Mouse (Mus musculus) layer of hippocampus, postnatal 10 days (tissue): ENCODE measurements around the gene Parp6. TPM values are rescaled to one million over a fixed set of nuclear protein-coding genes. Genes with fewer than 3 reads are reported as not detected.
A peak's percentile ranks its signal among the peaks of the same experiment; 100 is the strongest.

Experiments used
- DNase-seq, 2 experiments: peaks; one replicate each; pipeline ENCODE4 v3.0.0; 2021; ENCODE audit warnings: low spot score in 2 of 2
- total RNA-seq, 2 experiments: library from RNA; stranded (reverse); gene quantifications; 2 replicates each; pipeline ENCODE4 v1.2.3; 2021

Gene Parp6
- total RNA-seq, 2 experiments from 2014 or later, result 177 to 180 TPM

DNA sequence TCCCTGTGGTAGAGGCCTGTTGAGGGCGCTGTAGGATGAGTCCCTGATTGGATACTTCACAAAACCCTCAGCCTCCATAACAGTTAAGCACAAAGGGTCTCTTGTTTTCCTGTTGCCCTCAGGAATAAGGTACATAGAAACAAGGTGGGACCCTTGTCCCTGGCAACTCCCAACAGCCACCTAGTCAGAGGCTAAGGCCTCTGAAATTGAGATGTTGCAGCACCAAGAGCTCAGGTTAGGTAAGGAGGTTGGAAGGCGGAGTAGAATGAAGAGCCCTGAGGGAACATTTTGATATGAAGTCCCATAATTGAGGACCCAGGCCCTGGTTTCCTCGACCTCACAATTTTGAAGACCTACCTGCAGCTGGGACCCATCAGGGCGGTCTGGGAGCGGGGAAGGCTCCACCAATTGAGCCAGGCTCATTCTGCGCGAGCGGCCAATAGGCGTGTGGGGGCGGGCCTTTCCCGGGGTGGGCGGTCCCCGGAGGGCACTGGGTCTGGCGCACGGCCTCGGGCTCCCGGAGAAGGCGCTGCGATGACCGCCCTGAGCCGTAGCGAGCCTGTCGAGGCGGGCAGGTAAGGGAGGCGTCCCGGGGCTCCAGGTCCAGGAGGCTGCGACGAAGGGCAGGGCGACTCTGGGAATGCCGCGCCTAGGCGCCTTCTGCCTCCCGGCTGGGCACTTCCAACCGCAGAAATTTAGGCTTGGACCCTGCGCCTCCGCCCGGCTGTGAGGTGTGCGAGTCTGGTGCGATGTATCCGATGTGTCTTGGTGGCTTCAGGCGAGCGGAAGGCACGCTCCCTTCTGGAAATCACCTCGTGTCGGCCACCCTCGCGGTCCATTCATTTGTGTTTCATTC, 62.8 kb downstream of the Parp6 start, which contains the start of gene Gramd2:
Gramd2 (plus strand) TSS at position 467 of the 856 bp plus-strand sequence.
- peak; percentile 75 to 82 for DNase-seq

DNA sequence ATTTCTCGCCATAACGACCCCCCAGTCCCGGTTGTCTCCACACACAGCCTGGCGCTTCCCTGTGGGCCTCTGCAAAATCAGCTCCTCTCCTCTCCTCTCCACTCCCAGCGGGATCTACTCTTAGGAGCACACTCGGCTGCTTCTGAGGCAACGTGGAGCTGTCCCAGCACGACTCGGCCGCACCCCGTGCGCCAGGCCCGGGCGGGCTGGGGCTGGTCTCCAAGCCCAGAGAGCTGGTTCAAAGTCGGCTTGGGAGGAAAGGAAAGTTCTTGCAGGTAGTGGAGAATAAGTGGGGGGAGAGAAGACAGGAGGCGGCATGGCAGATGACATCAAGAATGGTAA, 63.4 kb downstream of the Parp6 start:
- no peak for DNase-seq

DNA sequence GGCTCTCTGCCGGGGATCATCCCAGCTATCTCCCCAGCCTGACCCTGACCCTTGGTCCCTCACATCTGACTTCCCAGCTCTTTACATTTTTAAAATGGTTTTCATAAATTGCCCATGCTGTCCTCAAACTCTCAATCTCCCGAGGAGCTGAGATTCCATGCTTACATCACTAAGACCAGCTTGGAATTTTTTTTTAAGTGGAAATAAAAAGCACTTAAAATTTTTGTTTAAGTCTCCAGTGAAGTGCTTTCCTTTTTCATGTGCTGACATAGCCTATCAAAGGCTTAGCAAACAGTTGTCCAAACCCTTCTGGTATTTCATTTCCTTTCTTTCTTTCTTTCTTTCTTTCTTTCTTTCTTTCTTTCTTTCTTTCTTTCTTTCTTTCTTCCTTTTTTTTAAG, 66.9 kb downstream of the Parp6 start:
- no peak for DNase-seq

DNA sequence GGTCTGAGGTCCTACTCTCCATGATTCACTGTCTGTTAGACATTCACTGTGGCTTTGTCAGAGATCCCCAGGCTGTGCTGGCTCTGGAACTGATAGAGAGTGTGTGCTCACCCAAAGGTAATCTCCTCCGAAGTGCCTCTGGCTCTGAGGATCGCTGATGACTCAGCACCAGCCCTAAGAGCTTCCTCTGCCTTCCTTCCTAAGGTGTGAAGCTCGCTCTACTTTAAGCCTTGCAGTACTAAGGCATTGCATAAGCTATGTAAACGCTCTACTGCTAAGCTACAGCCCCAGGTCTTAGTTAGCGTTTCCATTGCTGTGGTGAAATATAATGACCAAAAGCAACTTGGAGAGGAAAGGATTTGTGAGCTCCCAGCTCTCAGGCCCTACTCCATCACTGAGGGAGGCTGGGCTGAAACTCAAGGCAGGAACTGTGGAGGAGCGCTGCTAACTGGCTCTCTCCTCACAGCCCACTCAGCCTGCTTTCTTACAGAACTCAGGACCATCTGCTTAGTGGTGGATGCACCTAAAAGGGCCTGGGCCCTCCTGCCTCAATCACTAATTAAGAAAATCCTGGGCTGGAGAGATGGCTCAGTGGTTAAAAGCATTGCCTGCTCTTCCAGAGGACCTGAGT, 70.4 kb downstream of the Parp6 start:
- DNase-seq, result no peak

DNA sequence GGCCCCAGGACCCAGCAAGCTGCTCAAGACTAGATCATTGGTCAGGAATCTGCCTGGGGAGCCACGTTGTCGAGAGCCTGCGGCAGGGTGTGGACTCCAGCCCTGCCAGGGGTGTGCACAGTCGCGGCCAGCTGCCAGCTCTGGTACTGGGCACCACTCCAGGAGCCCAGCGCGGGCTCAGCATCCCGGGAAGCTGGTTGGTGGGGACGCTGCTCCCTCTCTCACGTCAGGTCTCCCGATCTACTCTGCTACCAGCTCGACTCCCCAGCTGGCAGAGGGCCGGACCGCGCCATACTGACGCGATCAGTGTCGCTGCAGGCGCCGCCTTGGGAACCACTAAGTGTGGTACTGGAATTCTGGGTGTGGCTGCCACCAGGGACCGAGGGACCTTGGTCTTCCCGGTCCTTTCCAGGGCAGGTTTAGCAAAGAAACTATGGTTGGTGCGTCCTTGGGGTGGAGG, 74.6 kb downstream of the Parp6 start:
- DNase-seq, result peak; percentile 88 to 90

DNA sequence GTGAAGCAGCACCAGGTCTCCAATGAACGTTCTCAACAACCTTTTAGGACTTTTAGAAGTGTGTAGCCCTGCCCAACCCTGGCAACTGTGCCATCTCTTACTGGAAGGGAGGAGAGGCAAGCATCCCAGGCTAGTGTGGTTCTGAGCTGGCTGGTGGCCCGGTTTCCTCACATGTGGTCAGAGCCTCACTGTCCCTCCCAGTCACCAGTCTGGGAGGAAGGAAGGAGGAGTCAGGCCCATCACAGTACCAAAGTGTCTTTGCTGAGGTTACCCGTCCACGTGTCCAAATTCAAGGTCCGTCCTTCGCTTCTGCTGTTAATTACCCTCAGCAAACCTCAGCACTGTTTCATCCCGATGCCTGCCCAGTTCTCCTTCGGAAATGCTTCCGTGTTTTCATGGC, 75.1 kb downstream of the Parp6 start:
- peak; percentile 64 to 71 for DNase-seq

DNA sequence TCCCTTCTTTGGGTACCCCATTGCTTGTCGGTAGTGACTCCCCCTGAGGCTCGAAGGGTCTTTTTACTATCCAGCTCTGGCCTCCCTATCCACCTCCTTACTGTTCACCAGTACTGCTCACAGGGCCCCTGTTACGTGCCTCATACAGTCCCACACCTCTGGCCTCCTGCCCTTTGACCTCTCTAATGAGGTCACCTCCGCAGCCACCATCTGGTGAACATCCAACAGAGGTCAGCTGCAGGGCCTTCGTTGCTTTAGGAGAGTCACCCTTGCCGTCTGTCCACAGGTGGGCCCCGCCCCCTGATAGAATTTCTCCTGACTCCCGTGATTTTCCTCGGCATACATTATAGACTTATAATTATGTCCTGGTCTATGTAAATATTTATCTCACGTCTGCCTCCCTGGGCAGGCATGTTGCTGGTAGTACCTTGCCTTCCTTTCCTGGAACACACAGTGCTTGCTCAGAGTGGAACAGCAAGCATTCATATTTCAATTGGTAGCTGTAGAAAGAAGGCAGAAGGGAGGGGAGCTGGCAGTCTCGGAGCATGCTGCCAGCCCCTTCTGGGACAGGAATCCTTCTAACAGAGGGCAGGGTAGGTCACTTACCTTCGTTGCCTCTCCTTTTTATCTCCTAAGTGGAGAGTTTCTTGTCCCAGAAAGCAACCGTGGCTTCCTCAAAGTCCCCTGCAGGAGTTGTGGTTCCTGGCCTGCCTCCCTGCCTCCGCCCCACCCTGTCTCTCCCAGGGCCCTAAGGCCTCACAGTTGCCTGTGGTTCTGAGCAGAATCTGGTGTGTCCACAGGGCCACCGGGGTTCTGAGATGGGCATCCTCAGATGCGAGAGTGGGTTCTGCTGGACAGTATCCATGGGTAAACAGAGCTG, 77.7 kb downstream of the Parp6 start:
- DNase-seq, result no peak

DNA sequence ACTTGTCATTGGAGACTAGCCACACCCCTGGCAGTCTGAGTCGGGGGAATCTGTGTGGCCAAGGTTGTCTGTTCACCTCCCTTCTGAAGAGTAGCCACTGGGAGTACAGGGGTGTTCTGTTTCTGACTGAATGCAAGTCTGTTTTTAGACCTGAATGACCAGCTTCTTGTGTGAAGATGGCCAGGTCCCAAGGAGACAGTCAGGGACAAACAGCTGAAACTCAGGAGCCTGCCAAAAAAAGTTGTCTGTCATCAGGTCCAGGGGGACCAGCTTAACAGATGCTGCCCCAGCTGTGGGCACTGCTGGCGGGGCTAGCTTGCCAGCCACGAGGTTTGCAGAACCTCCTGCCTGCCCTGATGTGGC, 78.3 kb downstream of the Parp6 start:
- DNase-seq, result no peak

DNA sequence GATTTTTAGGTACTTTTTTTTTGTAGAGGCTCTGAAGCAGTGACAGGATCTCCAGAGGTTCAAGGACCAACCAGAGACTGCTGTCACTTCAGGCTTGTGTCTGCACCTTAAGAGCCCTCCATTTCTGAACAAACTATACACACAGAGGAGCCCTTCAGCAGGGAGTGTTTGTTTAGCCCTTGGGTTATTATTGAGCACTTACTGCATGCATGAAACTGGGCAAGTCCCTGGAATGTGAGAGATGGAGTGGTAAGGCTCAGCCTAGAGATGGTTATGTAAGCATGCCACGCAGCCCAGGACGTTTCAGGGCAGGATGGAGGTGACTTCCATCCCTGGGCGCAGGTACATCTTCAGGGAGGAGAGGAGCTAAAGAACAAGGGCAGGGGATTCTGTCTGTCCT, 79.3 kb downstream of the Parp6 start:
- DNase-seq, result no peak

Other genes starting within 250 kb of the Parp6 start
- gene Arih1, start 130.7 kb upstream of the Parp6 start, total RNA-seq, result 100 to 1,000 TPM in 1 of 2 experiments, 10 to 100 TPM in 1; 95.9 to 110 TPM
- gene Hexa, start 77.7 kb upstream of the Parp6 start, total RNA-seq, result 10 to 100 TPM; 30.4 to 34.8 TPM
- gene Tmem202, start 77.4 kb upstream of the Parp6 start, total RNA-seq, result 1 to 10 TPM; 1.6 to 1.7 TPM
- gene Celf6, start 39.4 kb upstream of the Parp6 start, total RNA-seq, result 10 to 100 TPM; 36.2 to 36.4 TPM
- 100 to 1,000 TPM; 761 to 808 TPM for gene Pkm, start 39.1 kb downstream of the Parp6 start, total RNA-seq
- 10 to 100 TPM; 12.8 to 14.7 TPM for gene Gramd2, start 62.9 kb downstream of the Parp6 start, total RNA-seq
- gene Senp8, start 133.4 kb downstream of the Parp6 start, total RNA-seq, result 1 to 10 TPM; 5.1 to 6.8 TPM
- gene Myo9a, start 133.6 kb downstream of the Parp6 start, total RNA-seq, result 10 to 100 TPM; 69.7 to 78.4 TPM